Mouse (Mus musculus): ENCODE results near the gene Dcp1b.
"Not testable (repeated sequence)": the region's sequence is repeated elsewhere in the genome, so short reads cannot be mapped to it uniquely, and the experiment has no call there.

The Dcp1b gene

DNA sequence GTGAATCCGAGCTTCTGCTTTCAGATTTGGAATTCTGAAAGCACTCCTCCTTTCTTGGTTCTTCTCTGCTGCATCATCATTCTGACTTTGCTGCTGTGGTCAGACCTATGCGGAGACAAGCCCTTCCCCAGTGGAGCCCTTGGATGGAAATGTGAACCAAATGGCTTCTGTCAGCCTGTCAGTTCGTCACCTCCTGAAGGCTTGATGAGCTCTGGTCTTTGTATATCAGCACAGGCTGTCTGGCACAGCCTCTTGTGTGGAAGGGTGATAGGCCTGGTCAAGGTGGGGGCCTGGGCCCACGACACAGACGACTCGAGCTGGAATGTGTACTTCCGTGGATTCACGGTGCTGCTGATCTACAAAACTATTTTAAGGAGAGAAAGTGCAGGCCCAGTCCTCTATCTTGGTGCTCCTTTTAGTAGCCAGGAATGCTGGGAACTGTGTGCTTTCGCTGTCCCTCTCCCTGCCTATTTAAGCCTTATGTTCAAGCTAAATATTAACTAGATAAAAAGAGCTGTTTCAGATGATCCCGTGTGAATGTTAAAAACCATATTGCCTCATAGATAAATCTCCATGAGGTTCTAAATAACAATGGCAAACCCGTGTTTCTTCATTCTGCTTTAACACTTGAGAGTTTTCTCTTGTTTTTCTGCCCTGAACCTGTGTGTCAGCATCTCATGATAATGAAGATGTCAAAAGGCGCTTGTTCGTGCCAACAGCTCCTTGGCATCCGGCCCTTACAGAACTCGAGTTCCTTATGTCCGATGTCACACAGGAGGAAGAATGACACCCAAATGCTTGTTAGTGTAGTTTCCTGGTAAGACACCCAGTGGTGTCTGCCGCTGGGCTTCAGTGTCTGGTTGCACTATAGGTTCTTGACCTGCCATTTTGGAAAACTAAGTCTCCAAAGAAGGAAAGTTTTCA, 21.6 kb downstream of the Dcp1b start, which contains the start of gene Cacna1c:
Gene Cacna1c, minus strand, starts transcription at position 37 of the 924 bp plus-strand sequence.
- no peak for DNase-seq

- DNase-seq: no peak
These were observed 23.7 kb downstream of the Dcp1b start for GRCm38 (mm10) chr6:119198534-119199273.

DNA sequence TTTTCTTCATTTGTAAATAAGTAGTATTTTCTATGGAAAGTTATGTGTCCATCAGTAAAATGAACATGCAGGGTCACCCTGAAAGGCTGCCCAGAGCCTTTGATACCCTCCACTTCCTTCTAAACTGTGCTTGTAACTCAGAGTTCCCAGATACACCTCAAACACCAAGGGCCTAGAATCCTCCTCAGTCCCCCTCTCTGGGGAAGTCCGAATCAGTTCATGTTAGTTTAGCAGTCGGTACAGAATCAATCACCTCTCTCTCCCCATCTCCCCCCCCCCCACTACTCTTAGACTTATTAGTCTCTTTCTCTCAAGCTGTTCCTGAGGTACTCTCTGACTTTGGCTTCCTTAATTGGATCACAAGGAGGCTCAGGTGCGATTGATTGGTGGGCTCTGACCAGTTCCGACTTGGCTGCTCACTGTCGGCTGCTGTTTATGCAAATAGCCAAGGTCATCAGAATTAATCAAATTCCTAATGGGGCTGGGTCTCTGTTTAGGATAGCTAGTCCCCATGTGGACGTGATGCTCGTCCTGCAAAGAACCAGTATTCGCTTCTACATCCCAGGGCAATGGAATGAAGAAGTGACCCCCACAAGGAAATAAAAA, 24.3 kb downstream of the Dcp1b start:
- DNase-seq: no peak

DNA sequence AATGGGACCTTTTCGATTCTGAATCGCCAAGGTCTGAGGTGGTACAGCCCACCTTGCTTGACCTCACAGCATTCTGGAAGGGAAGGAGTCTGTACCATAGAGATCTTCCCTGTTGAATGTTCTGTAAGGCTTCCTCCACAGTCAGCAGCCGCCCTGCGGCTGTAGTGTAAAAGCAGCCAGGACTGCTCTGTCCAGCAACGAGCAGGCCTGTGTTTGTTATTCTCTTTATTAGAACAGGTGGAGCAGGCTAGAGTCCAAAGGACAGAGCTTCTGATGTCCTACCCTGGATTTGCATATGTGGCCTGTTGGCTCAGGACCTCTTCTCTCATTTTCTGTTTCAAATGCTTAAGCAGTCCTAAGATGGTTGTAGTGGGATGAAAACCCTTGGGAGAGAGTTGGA, 25.3 kb downstream of the Dcp1b start:
- DNase-seq: no peak

DNA sequence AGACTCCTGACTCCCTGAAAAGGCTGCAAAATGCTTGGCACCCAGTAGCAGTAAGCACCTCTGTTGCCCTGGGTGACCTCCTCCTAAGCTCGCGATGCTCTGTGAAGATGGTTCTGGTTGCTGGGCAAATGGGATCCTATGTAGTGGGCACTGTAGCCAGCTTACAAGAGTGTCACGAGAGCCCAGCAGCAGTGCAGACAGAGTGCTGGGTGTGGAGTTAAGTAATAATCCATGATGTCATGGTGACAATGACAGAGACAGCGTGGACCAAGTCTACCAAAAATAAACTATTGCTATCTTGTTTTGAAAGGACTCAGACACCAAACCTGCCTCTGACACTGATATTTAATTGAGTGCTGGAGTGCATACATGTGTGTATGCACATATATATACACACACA, 26.5 kb downstream of the Dcp1b start:
- DNase-seq: no peak

DNA sequence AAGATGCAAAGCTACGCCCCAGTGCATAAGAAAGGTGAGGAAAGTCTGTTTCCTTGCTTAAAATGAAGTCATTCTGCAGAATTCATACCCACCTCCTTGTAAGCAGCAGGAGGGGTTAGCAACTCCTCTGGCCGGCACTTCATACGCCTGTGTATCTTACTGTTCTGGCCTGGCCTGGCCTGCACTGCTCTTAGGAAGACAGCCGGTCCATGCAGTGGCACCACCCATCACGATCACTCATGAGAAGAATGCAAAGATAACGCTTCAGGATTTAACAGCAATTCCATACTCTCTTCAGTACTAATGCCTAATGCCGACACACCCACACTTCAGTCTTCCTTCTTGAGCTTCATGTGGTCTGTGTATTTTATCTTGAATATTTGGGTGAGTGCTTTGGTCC, 29.2 kb downstream of the Dcp1b start:
- no peak for DNase-seq

DNA sequence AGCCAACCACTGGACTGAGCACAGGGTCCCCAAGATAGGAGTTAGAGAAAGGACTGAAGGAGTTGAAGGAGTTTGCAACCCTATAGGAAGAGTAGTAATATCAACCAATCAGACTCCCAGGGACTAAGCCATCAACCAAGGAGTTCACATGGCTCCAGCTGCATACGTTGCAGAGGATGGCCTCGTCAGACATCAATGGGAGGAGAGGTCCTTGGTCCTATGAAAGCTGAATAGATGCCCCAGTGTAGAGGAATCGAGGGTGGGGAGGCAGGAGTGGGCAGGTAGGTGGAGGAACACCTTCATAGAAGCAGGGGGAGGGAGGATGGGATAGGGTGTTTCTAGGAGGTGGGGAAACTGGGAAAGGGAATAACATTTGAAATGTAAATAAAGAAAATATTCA, 29.9 kb downstream of the Dcp1b start:
- no peak for DNase-seq

DNA sequence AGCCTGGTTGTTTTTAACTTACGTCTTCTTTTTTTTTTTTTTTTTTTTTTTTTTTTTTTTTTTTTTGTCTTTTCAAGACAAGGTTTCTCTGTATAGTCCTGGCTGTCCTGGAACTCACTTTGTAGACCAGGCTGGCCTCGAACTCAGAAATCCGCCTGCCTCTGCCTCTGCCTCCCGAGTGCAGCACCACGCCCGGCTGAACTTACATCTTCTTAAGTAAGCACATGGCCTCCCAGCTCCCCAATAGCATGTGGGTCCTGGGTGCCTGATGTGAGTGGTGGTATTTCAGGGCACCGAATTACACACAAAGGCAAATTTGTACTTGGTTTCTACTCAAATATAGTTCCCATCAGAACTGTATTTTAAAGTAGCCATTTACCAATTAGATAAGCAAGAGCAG, 31.0 kb downstream of the Dcp1b start:
- DNase-seq: not testable (repeated sequence)

DNA sequence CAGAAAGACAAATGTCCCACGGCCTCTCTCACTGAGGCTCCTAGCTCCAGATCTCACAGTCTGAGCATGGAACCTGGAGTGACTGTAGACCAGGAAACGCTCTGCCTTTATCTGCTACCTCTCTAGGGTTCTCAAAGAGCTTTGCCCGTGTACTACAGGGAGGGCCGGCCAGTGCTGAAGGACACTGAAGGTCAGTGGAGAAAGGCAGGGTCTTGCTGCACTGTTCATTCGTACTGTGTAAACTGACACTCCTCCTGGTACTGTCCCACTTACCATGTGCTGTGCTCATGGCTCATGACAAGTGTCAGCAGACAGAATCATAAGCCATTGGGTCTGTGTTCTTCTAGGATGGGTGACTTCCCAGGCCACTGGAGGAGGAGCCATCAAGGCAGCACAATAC, 38.3 kb downstream of the Dcp1b start:
- DNase-seq: no peak

- DNase-seq: no peak
These were observed 39.1 kb downstream of the Dcp1b start for GRCm38 (mm10) chr6:119214190-119214589.

GRCm38 (mm10) chr6:119215040-119215613, 40.1 kb downstream of the Dcp1b start:
- no peak for DNase-seq

DNA sequence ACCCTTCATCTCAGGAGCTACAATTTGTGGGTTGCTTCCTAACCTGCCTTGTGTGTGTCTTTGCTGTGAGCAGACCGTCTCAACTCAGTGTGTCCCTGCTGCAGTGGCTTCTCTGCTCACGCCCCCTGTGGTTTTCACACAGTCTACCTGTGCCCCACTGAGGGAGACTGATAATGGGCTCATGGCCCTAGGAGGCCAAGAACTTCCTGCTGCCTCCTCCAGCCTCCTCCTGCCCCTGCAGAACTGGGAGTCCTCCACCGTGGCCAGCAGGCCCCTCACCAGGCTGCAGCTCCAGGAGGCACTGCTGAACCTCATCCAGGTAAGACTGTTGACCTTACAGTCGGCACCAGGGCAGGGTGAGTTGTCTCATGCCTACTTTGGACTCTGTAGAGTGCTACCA, 42.6 kb downstream of the Dcp1b start:
- no peak for DNase-seq

GRCm38 (mm10) chr6:119218591-119218990, 43.5 kb downstream of the Dcp1b start:
- DNase-seq: no peak

- DNase-seq: peak; percentile 53
These were observed 44.3 kb downstream of the Dcp1b start for GRCm38 (mm10) chr6:119219237-119219870.

DNA sequence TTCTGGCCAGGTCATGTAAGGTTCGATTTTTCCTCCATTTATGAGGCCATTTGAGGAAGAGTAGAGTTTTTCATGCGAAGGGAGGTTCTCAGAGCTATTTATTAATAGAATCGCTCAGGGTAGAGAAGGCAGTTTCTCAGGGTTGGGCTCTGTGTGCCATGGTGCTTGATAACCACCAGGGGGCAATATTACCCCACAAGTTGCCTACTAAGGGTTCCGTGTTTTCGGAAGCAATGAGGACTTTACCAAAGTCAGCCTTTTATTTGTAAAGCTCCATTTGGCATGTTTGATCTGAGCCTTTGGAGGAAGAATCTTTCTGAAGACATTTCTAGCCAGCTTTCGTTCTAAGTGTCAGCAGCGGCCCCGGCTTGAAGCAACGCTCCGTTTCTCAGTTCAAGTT, 45.2 kb downstream of the Dcp1b start:
- peak; percentile 61 for DNase-seq

DNA sequence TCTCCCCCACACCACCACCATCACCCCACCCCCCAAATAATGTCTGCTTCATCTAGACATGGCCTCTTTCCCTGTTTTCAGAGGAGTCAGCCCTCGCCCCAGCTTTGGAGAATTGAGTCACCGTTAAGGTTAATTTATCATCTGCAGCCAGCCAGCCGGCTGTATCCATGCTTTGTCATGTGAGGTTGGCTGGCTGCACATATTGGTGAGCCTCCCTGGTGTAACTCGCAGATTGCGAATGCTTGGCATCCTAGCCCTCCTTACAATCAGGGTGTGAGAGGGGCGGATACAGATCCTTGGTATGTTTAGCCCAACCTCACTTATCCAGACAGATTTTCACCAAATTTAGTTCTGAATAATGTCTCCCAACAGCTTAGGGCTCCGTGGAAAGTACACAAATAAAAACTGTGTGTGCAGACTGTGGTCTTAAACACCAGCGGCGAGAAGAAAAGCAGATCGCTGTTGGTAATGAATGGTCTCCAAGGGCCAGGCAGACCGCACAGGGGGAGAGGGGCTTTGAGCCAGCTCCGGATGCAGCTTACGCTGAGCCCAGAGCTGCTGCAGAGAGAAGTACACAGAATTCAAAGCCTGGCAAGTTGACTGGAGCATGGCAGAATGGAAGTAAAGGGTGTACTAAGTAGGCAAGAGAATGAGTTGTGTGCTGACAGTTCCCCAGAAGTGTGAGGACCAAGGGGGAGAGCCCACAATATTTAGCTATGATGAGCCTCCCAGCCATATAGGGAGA, 49.6 kb downstream of the Dcp1b start:
- peak; percentile 25 for DNase-seq

DNA sequence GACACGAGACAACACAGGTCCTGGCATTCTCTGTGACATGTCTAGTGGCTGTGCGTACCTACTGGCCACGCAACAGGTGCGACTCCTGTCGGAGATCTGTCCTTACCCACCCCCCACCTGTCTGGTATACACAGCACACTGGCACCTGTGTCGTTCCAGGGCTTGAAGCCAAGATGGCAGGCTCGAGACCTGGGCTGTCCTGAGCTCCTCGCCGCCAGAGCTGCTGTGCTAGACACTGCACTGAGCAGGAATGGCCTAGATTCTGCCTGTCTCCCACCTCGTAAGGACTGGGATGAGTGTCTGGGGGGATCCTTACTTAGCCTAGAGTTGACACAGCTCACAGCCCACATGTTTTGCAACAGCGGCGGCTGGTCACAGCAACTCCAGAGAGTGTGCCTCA, 50.2 kb downstream of the Dcp1b start:
- DNase-seq: peak; percentile 22

DNA sequence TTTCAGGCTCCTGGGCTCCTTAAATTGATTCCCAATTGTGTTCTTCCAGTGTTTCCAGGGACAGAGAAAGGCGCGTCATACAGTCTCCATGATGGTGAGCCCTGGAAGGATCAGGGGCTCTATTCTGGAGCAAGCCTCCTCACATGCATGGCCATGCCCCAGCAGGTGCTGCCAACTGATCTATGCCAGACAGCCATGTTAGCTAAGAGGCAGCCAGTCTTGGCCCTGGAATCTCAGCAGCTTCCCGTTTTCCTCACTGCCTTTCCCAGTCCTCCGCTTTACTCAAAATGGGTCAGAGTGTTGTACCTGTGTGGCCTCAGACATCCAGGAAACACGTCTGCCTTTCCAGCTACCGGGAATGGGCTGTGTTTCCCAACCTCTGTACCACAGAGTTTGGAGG, 50.7 kb downstream of the Dcp1b start:
- DNase-seq: no peak

GRCm38 (mm10) chr6:119227001-119227400, 51.9 kb downstream of the Dcp1b start:
- no peak for DNase-seq

- peak; percentile 2 for DNase-seq
These were observed 54.0 kb downstream of the Dcp1b start for GRCm38 (mm10) chr6:119228861-119229603.

DNA sequence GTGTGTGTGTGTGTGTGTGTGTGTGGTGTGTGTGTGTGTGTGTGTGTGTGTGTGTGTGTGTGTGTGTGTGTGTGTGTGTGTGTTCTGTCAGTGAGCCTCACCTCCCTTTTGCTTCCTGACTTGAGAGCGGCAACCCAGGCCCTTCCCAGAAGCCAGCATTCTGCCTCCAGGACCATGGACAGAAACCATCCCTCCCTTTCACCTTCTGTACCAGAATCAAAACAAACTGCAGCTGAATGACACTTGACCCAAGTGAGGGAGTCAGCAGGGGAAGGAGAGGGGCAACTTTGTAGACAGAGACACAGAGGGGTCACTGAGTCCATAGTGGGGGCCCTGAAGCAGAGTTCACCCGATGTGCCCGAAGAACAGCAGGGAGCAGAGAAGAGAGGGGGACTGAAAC, 58.0 kb downstream of the Dcp1b start:
- no peak for DNase-seq

All from cerebellum, adult 9-11 months (tissue).